Mouse (Mus musculus) ovary, postnatal 14 days (tissue): Measurements from ENCODE around the gene Npas2.

Experiments used
- DNase-seq: peaks from one replicate; pipeline ENCODE4 v3.0.0; 2022; ENCODE audit warnings: low spot score

Gene Npas2

DNA sequence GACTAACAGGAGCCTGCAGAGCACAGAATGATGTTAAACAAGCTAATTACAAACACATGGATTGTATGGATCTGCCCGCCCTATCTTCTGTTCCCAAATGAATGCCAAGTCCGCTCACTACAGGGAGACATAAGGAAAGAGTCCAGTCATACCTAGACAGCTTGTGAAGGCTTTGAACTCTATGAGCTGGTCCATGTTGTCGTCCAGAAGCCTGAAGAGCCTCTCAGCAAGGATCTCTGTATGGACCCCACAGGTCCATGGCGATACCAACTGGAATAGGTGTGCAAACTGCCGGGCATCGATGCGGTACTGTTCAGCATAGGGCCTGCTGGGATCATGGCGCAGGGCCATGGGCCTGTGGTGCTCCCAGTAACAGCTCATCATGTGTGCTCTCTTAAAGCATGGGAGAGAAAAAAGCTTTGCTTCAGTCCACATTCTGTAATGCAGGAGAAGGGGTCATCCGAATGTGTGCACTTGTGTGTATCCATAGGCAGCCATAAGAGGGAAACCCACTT is 183.3 kb downstream of the Npas2 start:
- no peak for DNase-seq

DNA sequence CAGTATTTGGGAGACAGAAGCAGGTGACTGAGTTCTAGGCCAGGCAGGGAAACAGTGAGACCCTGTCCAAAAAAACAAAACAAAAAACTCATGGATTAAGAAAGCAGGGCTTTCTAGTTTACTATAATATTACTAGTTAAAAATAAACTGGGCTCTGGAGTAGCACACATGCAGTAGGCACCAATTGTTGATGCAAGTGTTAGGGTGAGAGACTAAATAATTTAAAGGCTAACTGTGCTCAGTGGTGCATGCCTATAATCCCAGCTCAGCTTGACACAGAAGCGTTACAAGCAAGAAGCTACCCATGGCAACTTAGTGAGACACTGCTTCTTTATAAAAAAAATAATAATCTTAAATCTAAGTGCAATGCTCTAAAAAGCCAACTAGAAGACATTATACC is 185.0 kb downstream of the Npas2 start:
- no peak for DNase-seq

DNA sequence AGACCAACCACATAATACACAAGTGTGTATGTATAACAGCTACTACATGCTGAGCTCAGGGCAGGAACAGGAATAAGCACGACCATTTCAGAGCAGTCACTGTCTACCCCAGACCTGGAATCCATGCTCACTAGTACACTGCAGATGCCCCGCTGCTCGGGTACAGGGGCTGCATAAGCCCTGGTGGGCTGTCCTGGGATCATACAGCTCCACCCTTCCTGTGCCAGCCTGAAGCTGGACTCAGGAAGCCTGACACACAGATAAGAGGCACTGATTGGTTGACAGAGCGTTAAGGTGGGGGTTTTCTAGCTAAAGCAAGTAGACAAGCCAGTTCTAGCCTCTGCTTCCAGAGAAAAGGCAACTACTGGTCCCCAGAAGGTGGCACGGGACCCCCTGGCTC is 185.5 kb downstream of the Npas2 start:
- DNase-seq: no peak

DNA sequence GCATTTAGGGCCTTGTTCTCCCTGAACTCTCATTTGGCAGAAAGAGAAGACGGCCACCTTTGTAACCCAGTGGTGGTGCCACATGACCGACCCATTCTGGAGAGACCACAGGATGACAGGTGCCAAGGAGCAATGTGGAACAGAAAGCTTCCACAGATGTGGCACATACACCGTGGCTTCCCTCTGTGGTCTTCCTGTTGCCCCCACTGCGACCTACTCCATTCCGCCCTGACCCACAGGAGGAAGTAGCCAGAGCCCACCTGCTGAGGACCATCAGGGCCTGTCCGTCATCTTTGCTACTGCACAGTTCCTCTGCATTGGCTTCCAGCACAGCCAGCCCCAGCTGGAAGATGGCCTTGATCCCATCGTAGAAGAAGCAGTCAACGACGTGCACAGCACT is 187.5 kb downstream of the Npas2 start:
- no peak for DNase-seq

DNA sequence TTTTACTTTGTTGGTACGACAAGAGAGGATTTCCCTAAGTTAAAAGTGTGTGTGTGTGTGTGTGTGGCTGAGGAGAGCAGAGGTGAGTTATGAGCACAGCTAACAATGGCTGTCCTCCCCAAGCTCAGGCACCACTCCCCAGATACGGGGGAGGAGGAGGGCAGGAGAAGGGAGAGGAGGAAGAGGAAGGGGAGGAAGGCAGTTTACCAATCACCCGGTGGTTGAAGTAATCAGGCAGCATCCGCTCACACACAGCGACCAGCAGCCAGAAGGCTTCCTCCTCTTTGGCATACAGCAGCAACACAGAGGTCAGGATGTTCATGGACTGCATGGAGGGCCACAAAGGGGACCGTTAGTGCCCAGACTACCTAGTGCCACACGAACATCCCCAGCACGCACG is 191.4 kb downstream of the Npas2 start:
- no peak for DNase-seq

DNA sequence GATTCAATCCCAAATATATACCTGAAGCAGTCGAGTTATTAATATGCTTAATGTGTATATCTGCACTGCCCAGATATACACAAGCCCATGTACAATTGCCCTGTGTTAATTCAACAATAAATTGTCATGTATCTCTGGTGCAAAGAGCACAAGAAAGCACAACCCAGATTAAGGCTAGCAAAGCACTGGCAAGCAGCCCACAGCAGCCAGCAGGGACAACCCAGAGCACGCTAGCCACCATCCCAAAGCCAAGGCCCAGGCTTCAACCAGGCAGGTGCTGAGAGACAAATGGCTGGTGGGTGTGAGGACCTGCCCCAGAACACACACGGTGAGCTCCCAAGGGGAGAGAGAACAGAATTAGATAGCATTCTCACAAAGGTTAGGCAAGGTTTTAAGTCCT is 192.9 kb downstream of the Npas2 start:
- no peak for DNase-seq

DNA sequence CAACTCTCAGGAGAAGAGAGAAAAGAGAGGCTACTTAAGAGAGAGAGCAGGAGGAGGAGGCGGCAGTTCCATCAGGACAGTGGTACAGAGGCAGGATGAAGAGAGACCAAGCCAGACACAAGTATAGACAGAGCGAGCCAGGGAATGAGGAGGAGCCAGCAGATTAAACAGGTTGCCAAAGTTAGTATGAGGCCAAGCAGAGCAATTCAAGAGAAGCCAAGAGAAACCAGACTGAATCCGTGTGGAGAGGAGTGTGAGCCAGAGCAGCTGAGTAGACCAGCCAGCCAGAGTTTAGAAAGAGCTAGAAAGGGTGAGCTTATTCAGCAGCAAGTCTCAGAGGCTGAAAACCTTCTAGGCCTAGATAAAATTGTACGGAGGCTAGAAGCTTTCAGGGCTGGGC is 194.0 kb downstream of the Npas2 start:
- DNase-seq: no peak

DNA sequence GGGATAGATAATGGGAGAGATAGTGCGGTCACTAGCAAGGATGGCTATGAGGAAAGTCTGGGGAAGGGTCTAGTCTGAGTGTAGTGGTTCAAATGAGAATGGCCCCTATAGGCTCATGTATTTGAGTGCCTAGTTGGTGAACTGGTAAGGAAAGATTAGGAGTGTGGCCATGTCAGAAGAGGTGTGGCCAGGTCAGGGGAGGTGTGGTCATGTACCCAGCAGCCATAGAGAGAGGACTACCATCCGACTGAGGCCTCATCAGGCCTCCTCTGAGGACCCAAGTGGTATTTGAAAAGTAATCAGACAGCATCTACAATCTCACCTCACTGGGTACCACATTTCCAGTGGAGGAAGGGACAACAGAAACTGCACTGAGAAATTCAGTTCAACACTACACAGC is 194.6 kb downstream of the Npas2 start:
- DNase-seq: no peak

DNA sequence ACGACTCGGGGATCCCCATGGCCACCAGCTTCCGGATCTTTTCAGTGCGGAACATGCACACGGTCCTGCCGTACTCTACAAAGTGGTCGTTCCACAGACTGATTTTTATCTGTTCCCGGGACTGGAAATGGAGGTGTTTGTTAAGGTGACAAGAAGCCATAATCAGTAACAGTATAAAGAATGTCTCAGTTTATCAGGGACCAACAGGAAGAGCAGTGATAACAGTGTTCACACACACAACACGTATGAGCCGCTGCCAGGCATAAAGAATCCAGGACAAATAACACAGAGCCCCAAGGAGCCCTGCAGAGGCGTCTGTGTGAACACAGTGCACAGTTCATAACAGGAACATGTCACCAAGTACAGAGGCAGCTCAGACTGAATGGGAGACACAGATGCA is 195.8 kb downstream of the Npas2 start:
- no peak for DNase-seq

DNA sequence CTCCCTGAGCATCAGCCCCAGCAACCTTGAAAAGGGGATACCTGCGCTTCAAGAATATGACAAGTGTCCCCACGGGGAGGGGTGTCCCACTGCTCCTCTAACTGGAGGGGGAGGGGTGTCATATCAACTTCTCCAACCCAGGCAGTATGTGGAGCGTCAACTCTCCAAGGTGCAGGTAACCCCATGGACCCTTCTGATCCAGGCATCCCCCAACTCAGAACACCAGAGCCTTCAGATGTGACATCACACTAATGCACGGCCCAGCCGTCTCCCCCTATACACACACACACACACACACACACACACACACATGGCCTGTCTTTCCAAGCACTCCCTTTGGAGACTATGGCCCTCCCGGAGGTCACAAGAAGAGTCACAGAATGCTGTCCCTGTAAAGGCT is 198.1 kb downstream of the Npas2 start:
- no peak for DNase-seq

DNA sequence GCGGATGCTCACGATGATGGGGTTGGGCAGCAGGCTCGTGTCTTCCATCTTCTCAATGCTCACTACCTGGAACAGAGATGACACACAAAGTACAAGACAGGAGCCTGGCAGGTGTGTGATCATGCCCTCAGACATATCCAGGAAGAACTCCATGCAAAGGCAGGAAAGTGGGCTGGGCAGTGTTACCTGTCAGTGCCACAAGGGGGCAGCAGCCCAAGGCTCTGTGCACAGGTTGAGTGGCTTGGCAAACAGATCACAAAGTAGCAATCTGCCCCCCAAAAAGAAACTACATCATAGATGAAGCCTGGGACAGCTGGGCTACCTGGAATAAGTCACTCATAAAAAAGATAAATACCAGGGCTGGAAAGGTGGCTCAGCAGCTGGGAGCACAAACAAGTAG is 198.7 kb downstream of the Npas2 start:
- peak; percentile 76 for DNase-seq

DNA sequence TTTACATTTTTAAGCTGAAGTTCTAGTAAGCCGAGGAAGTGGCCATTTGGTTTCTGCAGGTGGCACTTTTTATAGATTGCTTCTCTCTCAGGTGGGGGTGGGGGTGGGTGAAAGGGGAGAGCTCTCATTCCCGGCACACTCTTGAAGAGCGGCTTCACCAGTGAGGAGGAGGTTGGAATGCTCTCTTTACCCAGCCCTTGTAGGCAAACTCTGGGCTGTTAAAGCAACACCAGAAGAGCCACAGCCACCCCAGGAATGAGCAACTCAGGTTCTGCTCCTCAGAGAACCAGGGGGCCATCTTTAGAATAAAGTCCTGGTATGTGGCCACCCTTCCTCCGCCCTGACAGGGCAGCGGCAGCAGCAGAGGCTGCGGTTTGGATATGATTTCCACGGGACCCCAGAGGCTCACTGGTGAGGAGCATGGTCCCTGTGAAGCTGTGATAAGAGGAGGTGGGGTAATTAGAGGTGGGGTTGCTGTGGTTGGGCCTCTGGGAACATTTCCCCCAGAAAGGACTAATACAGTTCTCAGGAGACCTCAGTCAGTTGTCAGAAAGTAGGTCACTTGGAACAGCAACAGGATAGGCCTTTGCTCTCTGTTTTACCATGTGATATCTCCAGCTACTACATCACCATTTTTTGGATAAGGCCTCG is 199.8 kb downstream of the Npas2 start:
- no peak for DNase-seq

DNA sequence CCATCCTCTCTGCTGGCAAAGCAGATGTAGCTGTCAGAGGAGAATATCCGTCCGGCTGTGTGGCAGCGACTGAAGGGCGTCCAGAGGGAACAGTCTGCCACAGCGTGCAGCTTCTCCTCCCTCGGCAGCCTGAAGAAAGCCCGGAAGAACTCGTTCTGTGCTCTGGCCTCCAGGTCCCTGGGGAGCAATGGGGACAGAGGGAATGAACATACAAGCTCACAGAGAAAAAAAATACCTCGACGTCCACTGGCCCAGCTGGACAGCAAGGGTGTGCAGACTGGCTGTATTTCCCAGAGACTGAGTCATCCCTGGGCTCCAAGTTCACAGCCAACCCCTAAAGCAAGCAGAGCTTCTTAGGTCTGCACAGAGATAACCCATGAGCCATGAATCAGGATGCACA is 200.6 kb downstream of the Npas2 start:
- DNase-seq: no peak

DNA sequence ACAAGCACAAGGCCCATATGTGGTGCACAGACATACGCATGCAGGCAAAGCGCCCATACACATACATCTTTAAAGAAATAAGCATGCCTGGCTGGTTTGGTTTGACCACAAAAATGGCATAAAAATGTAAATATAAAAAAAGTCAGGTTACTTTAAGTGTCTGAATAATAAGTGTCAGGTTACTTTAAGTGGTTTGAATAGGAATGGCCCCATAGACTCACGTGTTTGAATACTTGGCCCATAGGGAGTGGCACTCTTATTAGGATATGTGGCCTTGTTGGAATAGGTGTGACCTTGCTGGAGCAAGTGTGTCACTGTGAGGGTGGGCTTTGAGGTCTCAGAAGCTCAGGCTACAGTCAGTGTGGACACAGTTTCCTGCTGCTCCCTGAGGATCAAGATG is 201.1 kb downstream of the Npas2 start:
- DNase-seq: no peak

DNA sequence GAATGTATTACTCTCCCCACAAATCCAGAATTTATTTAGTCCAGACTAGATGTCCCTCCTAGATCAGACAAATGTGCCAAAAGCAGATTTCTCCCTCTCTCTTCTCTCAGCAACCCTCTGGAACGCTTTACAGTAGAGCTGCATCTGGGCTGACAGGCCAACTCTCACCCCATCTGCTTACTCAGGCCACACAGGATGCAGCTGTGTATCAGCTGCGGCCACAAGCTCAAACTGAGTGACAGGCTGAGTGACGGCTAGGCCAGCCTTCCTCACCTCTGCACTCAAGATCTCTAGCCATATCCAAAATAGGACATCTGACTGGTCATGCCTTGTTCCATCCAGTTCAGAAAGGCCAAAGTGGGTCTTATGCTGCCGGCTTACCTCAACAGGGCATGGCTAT is 202.8 kb downstream of the Npas2 start:
- DNase-seq: no peak

DNA sequence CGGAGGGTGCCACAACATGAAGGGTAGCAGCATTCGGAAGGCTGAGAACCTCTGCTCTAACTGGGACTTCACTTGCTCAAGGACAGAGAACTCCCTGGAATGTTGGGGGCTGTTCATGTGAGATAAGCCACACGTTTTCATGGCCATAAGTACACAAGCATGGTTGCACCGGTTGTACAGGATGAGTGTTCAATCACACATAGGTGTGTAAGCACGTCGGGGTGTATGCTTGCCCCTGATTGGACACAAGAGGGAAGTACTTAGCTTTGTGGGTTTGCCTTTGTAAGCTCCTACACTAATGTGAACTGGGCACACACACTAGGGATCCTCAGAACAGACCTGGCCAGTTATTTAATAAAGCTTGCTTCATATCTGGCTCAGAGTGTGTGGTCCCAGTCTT is 204.8 kb downstream of the Npas2 start:
- no peak for DNase-seq

DNA sequence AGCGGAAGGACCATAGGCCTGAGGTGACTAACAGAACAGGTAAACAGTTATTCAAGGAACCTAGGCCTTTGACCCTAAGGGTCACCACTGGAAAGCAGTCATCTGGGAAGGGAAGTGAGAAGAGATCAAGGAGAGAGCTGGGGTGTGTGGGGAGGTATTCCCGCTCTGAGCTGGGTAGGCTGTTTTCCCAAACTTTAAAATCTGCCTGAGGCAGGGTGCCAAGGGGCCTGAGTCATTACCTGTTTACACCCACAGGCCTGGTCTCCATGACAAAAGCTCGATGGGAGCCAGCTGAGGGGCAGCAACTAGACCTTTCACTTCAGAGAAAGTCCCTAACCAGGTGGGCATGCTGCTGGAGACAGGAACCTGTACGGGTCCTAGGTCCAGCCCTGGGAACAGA is 205.7 kb downstream of the Npas2 start:
- no peak for DNase-seq

DNA sequence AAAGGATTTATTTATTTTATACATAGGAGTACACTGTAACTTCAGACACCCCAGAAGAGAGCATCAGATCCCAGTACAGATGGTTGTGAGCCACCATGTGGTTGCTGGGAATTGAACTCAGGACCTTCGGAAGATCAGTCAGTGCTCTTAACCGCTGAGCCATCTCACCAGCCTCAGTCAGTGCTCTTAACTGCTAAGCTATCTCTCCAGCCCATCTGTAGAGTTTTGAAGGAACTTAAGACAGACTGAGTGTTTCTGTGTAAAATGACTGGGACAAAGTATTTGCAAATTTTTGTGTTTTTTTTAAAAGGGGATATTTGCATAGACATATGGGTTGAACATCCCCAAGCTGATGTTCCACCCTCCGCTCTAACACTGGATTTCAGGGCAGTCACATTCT is 206.6 kb downstream of the Npas2 start:
- DNase-seq: no peak

DNA sequence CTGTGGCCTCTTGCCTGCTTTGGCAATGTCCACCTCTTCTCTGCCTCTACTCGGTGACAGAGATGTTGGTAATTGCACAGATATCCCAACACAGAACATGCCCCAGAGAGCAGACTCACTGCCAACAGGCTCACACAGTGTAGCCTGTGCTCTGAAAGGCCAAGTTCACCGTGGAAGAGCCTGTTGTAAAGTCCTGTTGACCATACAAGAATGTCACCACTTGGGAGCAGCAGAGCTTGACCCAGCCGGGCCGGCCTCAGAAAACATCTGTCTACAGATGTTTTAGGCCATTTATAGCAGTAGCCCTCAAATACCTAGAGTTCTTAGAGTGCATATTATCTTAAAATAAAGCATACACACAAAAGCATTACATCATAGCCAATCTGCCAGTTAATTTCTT is 213.6 kb downstream of the Npas2 start:
- no peak for DNase-seq

DNA sequence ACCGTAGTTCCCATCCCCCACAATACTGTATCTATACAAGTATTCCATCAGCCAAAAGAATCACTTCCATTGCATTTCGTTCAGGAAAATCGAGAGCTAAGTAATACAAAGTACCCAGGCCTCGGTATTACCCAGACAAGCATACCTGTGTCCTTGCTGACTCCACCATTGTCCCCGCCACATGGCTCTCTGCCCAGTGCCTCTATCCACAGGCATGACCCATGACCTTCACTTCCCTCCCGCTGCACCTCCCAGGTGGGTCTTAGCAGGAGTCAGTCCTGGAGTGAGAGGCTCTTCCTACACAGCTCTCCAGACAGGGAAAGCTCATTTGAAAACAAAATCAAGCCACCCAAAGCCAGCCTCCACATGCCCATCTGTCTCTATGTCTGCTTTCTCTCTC is 214.6 kb downstream of the Npas2 start:
- DNase-seq: no peak

DNA sequence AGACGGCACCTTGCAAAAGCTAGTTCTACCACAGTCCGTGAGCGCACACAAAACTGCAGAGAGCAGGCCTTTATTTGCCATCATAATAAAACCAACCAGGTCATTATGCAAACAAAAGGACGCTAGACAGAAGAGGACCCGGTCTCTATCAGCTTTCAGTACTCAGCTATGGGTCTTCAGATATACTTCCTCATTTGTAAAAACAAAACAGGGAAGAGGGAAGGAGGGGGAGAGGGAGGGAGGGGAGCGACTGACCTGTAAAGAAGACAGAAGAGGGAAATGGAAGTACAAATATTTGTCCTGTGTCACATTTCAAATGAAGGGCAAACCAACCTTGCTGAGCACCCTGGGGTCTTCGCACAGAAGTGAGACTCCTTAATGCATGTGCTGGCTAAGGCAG is 215.1 kb downstream of the Npas2 start:
- DNase-seq: no peak

DNA sequence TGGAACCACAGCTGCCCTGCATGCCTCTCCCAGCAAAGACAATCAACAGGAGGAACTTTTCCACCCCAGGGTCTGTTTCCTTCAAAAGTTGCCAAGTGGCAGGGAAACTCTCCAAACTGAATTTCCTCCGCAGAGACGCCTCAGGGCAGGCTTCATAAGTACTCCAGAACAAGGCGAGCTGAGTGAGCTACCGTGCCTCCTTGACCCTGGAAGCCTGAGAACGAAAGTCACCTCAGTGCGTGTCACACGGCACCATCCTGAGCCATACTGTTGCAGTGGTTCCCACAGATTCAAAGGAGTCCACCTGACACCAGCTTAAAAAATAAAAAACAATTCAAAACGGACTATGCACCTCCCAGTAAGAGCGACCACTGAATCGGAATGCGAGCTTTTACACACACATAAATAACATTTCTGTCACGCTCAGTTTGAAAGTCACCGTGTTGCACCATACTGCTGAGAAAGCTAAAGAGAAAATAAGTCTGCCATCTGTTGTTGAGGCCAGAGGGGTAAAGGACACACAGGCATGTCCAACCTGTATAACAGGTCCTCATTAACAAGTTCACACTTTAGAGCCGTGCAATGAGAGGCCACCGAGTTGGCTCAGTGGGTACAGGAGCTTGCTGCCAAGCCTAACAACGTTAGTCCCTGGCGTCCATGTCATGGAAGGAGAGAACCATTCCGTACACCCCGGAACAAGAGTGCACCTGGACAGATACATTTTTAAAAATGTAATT is 216.7 kb downstream of the Npas2 start:
- no peak for DNase-seq
